Comparison of ENCODE assay signal across 25 mouse cellular contexts in genomic region chr16:94088226-94088748, GRCm38 (mm10). TPM values are rescaled to one million over a fixed set of nuclear protein-coding genes. Genes with fewer than 3 reads are reported as not detected.
A peak's percentile ranks its signal among the peaks of the same experiment; 100 is the strongest.
DNase-seq lines count a peak whose midpoint lies in the region; ATAC-seq lines count a peak whose summit lies in the region.
"Had no signal": no experiment of that assay in that cellular context is flagged by ENCODE, and none has a peak within 500 bp of the region (broad histone marks: within the 10 kb centered on the region; RNA-seq: fewer than 3 reads in every experiment).

No protein-coding gene starts in this region.

- H3K4me3 ChIP-seq in kidney, embryonic 16.5 days (ENCODE audit: low read length) = peak overlapping the region; percentile 10
- H3K4me3 ChIP-seq in limb, embryonic 10.5 days = peak overlapping the region; percentile 54; the same call in 1 of the 2 replicates
- H3K4me3 ChIP-seq: erythroblast, embryonic 14.5 days; heart, embryonic 10.5 days; hindbrain, embryonic 13.5 days; liver, embryonic 15.5 days had no signal

- 2% methylated on average over 11 of the region's 11 CpGs for WGBS in kidney, embryonic 16.5 days
- WGBS in limb, embryonic 10.5 days = 3% methylated on average over 11 of the region's 11 CpGs

- ATAC-seq in kidney, embryonic 16.5 days (ENCODE audit: low FRiP score, low TSS enrichment) = no peak
- ATAC-seq: forebrain, embryonic 14.5 days; intestine, embryonic 16.5 days had no signal

- no peaks in the 10 kb centered on the region for H3K9me3 ChIP-seq in kidney, embryonic 16.5 days (ENCODE audit: low read length)
- no peaks in the 10 kb centered on the region for H3K9me3 ChIP-seq in limb, embryonic 10.5 days (replicated peaks)
- H3K9me3 ChIP-seq: heart, embryonic 10.5 days; hindbrain, embryonic 13.5 days; liver, embryonic 15.5 days had no signal

- intact Hi-C loops in heart, postnatal 25 days (cut with DNase I) = no loop called here

- H3K27me3 ChIP-seq in kidney, embryonic 16.5 days (ENCODE audit: insufficient read depth, low read length) = peaks cover 96% of the 10 kb centered on the region
- peaks cover 100% of the 10 kb centered on the region for H3K27me3 ChIP-seq in limb, embryonic 10.5 days (ENCODE audit: low read depth, poor library complexity, severe bottlenecking)

- H3K4me2 ChIP-seq in kidney, embryonic 16.5 days (replicated peaks; ENCODE audit: low read depth, low read length) = no peak overlapping the region
- H3K4me2 ChIP-seq: hindbrain, embryonic 13.5 days; liver, embryonic 15.5 days had no signal

- no peaks in the 10 kb centered on the region for H3K36me3 ChIP-seq in kidney, embryonic 16.5 days (ENCODE audit: insufficient read depth, low read length)
- H3K36me3 ChIP-seq in limb, embryonic 10.5 days = no peaks in the 10 kb centered on the region
- H3K36me3 ChIP-seq: heart, embryonic 10.5 days; hindbrain, embryonic 13.5 days; liver, embryonic 15.5 days had no signal

- peak; percentile 32 for DNase-seq in embryo, embryonic 9.5 days (ENCODE audit: extremely low spot score)
- DNase-seq in embryo, embryonic 10 days (ENCODE audit: low spot score) = no peak
- no peak for DNase-seq in kidney, postnatal 10 days
- DNase-seq in ES-CJ7 (ENCODE audit: low read depth, low spot score) = peak; percentile 41
- peak; percentile 54 for DNase-seq in limb, embryonic 10.5 days (ENCODE audit: low spot score)
- no peak for DNase-seq in retina, embryonic 14.5 days (ENCODE audit: low spot score)
- DNase-seq in heart, postnatal 25 days (ENCODE audit: low spot score) = no peak
- DNase-seq: adrenal gland, postnatal 14 days; cerebellum, adult 9-11 months; gastrocnemius, postnatal 36 days; kidney, postnatal 36 days; layer of hippocampus, adult 9-11 months; lung, postnatal 10 days; right cerebral cortex, postnatal 25 days; thymus, postnatal 36 days had no signal

- H3K27ac ChIP-seq in kidney, embryonic 16.5 days (ENCODE audit: low read length) = no peak overlapping the region
- no peak overlapping the region for H3K27ac ChIP-seq in limb, embryonic 10.5 days
- H3K27ac ChIP-seq: heart, embryonic 10.5 days; hindbrain, embryonic 13.5 days; liver, embryonic 15.5 days had no signal

- H3K9ac ChIP-seq in kidney, embryonic 16.5 days (replicated peaks; ENCODE audit: low read length) = no peak overlapping the region
- H3K9ac ChIP-seq: hindbrain, embryonic 13.5 days; liver, embryonic 15.5 days had no signal

- peaks cover 18% of the 10 kb centered on the region for H3K4me1 ChIP-seq in kidney, embryonic 16.5 days (ENCODE audit: insufficient read depth, low read length)
- peaks cover 41% of the 10 kb centered on the region for H3K4me1 ChIP-seq in limb, embryonic 10.5 days

RNA-seq across cellular contexts. Expression of gene Sim2, which starts 3.6 kb away (rescaled TPM):
- 1.3 and 1.7 TPM in 2 replicates for polyA plus RNA-seq in kidney, embryonic 16.5 days (2015; fragmentation: Nextera tagmentation; extraction: Ambion mirVana)
- 2.2 and 2.9 TPM in 2 replicates for polyA plus RNA-seq in limb, embryonic 10.5 days (2016; fragmentation: Nextera tagmentation; extraction: Ambion mirVana)
- not detected for total RNA-seq in heart, postnatal 25 days (2021)
- total RNA-seq: adrenal gland, postnatal 14 days; monocyte, adult 5-6 weeks had no signal
- polyA plus RNA-seq: erythroblast, embryonic 14.5 days; heart, postnatal 0 days; hindbrain, embryonic 13.5 days; intestine, embryonic 16.5 days; liver, embryonic 15.5 days; spleen, adult 2 months had no signal

Comparison
In these comparisons a context has a peak if more than half of its experiments do, and no peak if none do; other contexts are left out.
1. DNase-seq: peak in embryo, embryonic 9.5 days (single experiment), ES-CJ7 (single experiment) and limb, embryonic 10.5 days (single experiment); none in embryo, embryonic 10 days (single experiment), kidney, postnatal 10 days (single experiment), retina, embryonic 14.5 days (single experiment) and heart, postnatal 25 days (single experiment).